Mouse (Mus musculus): ENCODE data around the gene Cym.

Gene Cym

GRCm38 (mm10) chr3:107223230-107223629, 1.7 kb upstream of the Cym start:
- DNase-seq, result no peak

GRCm38 (mm10) chr3:107218572-107218971, 3.0 kb downstream of the Cym start:
- DNase-seq, result no peak

DNA sequence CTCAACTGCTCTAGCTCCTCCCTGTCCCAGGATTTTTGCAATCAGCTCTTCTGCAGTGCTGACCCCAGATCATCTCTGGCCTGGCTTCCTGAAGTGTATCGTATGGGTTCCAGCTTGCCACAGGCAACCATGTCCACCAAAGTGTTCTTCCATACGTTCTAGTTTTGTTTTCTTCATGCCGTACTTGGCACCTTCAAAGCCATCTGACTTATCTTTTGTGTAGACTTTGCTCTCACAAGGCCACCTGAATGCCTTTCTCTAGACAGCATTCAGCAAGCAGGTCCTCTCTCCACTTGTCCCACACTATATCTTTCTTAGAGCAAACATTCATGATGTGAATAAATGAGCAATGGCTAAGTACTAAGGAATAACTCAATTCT, 4.4 kb downstream of the Cym start:
- no peak for DNase-seq

DNA sequence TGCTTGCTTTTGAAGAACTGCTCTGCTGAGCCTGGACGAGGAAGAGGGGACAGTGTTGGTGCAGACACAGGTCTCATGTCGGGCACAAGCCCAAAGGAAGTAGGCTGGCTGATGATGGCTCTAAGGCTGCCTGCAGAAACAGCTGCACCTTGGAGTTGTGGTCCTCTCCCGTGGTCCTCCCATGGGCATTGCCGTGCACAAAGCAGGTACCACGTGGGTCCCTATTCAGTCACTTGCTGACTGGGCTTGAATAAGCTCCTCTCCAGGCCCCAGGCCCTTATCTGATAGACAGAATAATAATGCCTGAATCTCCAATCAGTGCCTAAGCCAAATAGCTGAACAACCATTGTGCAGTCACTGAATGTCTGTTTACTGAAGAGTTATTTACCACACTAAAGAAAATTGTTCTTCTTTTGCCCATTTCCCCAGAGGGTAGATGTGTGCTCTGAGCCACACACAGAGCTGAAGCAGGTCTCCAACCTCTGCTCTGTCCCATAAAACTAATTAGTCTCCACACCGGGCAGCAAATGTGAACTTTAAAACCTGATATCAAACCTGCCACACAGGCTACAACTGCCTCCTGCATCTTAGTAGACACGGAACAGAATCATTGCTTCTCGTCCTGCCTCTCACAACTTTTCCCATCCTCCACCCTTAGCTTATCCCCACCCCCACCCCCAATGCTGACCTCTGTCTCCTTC, 5.0 kb downstream of the Cym start:
- DNase-seq, result no peak

DNA sequence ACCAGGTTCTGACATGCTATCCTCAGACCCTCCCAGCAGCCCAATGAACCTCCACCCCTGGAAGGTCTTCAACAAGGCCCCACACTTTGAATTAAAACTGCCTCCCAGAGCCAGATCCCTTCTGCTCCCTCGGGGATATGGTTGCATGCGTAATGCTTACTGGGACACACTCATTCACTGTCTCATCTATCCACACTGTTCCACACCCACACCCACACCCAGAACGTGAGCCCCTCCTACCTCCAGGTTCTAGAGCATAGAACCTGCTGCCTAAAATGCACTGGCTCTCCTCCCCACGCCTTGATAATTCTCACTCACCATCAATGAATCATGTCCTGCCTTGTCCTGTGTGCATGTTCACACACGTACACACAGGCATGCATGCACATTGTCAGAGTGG, 6.9 kb downstream of the Cym start:
- no peak for DNase-seq

GRCm38 (mm10) chr3:107207625-107208253, 13.8 kb downstream of the Cym start:
- no peak for DNase-seq

- DNase-seq, result no peak
Measured at GRCm38 (mm10) chr3:107206490-107207150, 14.9 kb downstream of the Cym start.

GRCm38 (mm10) chr3:107205994-107206393, 15.5 kb downstream of the Cym start:
- DNase-seq, result peak; percentile 84 to 89

- DNase-seq, result no peak
Measured at GRCm38 (mm10) chr3:107205170-107205569, 16.4 kb downstream of the Cym start.

- no peak for DNase-seq
Measured at GRCm38 (mm10) chr3:107204413-107204812, 17.1 kb downstream of the Cym start.

DNA sequence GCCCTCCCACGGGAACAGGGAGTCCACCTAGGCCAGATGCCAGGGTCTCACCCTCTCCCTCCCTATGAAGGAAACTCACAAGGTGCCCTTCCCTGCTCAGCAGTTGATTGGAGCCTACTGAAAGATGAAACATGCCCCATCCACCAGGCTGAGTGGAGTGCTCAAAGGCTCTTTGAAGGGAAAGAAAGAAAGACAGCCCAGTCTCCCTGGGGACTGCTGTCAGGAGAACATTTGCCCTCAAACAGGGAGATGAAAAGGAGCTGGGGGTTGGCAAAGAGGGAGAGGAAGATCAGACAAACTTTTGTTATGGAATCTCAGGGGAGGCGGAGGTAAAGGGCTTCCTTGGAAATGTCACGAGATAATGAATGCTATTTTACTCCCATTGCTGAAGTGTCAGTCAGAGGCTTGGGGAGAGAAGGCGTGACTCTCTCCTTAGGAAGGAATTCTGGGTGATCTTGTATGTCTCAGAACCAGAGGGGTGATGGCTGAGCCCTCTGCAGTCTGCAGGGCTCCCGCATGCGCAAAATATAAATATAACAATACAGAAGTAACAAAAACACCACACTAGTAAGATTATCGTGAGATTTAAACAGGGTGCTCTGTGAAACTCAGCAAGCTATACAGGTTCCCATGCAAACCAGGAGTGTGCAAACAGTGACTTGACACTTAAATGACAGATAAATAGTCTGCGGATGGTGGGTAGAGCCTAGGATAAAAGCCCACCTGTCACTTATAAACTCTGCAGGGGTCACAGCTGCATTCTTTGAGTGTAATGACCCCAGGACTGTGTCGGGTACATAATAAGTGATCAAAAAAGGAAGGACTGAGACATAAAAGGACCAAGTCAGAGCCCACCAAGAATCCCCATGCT, 20.0 kb downstream of the Cym start:
- no peak for DNase-seq

GRCm38 (mm10) chr3:107188226-107188899, 33.2 kb downstream of the Cym start:
- peak; percentile 89 to 93 for DNase-seq

GRCm38 (mm10) chr3:107187022-107187421, 34.5 kb downstream of the Cym start:
- no peak for DNase-seq

DNA sequence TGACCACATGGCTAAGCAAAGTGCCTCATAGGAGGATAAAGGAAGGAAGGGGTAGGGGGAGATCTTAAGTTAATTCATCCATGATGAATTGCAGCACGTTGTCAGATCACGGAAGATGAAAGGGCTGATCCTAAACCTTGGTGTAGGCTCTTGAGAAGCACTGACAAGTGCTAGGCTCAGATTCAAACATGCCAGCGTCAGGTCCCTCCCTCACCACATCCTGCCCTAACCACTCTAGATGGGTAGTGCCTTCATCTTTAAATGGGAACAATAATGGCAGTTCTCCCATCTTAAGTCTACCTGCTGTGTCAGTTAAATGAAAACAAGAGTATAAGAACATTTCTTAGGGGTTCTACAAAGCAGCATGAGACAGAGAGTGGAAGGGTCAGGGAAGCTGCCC, 35.9 kb downstream of the Cym start:
- no peak for DNase-seq

DNA sequence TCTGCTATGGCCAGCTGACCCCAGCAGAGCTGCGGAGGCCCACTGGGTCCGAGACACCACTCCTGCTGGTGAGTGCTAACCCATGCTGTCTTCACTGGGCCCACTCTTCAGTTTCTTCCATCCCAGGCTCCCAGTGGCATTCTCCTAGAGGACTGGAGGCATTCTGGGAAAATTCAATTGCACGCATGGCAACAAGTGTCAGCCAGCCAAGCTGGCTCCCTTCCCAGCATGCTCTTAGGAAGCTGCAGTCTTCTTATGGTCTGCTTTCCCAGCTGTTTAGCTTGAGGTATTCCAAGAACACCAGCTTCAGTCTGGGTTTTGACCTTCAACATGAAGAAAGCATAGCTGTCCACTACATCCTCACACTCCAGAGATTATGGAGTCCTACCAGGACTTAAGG, 38.4 kb downstream of the Cym start:
- DNase-seq, result peak; percentile 48 to 62

DNA sequence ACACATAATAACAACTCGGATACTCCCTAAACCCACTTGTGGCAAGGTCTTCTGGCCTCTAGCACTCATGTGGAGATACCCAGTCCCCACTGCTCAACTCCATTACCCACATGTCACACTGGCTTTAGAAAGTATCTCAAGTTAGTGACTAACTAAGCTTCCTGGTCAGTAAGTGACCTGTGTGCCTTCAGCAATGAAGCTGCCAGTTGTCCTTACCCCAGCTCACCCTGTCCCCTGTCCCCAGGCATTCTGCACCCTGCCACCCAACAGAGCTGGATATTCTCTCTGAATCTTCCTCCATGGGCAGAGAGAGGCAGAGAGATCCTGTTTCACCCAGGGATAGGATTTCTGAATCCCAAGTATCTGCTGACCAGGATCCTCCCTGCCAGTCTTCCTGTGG, 38.8 kb downstream of the Cym start, which contains the start of gene Kcna10:
Gene Kcna10 (plus strand): TSS at position 301 of the 400 bp plus-strand sequence.
- no peak for DNase-seq

DNA sequence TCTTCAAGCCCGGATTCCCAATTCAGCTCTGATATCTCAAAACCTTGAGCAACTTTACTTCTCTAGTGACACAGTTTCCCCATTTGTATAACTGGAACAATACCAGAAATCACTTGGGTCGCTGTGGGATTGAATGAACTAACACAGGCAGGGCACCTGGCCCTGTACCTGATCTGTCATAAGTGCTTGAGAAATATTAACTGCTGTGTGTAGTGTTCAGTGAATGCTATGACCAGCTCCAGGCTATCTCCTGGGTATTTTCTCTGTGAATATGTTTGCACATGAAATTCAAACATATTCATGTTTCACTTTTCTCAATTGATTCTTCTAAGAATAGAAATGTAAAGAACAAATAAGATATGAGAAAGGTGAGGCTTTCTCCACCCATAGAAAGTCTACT, 40.7 kb downstream of the Cym start:
- DNase-seq, result no peak

- DNase-seq, result peak; percentile 79 to 89
Measured at GRCm38 (mm10) chr3:107176501-107176900, 45.0 kb downstream of the Cym start.

DNA sequence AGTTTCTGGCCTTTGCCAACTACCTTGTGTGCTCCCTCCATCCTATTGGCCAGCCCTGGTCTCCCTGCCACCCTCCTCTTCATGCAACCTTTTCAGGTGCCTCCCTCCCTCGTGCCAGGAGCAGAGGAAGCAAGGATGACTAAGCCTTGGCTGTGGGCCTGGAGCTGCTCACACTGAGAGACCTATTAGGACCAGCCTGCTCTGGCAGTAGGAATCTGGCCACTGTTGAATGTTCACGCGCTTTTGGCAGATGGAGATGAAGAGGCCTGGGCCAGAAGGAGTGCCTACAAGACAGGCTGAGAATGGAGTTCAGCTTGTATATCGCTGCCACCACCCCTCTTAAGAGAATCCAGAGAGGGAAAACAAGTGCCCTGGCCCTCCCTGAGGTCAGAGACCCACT, 46.0 kb downstream of the Cym start:
- peak; percentile 98 for DNase-seq

GRCm38 (mm10) chr3:107172556-107172955, 49.0 kb downstream of the Cym start:
- DNase-seq, result peak; percentile 92 to 96

- no peak for DNase-seq
Measured at GRCm38 (mm10) chr3:107171964-107172363, 49.6 kb downstream of the Cym start.

DNA sequence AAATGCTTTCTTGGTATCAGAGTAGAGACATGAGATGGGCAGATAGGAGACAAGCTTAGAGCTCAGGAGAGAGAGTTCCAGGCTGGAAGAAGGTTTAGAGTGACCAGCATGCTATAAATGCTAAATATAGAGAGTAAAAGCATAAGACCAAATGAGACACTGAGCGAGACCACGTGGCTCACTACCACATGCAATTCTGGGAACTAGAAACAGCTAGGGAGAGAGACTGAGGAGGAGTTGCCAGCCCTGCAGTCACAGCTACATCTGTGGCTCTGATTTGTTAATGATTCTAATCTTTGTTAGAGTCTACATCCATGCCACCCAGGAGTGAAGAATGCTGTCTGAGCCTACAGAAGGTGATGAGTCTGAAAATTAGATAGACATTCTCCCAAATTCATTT, 52.0 kb downstream of the Cym start:
- DNase-seq, result no peak

- DNase-seq, result peak; percentile 54 to 65
Measured at GRCm38 (mm10) chr3:107162741-107163140, 58.8 kb downstream of the Cym start.
